Mouse (Mus musculus): ENCODE results near the gene Gm20388.

DNA sequence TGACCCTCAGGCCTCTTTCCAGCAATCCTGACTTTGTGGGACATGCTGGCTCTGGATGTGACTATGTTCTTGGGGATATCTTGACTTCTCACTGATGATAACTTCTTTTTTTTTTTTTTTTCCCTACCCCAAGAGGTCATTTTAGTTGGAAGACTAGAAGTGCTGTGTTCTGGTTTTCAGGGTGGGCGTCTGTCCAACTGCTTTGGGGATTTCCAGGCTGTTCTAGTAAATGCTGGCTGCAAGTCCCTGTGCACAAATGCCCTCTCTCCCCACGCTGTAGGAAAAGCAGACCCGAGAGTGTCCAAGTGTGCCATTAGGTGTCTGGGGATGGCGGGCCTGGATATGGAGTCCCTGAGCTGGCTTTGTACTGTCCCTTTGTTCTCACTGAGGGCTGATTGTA is 828.1 kb downstream of the Gm20388 start:
- TF ChIP-seq ZNF384 (IDR thresholded peaks at IDR 0.05; ENCODE audit: low read depth, low read length) (no peak), CHD2 (IDR thresholded peaks at IDR 0.05; ENCODE audit: low read depth, low read length) (no peak)
